Mouse (Mus musculus) cerebellum, postnatal 10 days (tissue): ENCODE measurements around the gene Arl6ip5.
"Not testable (repeated sequence)": the region's sequence is repeated elsewhere in the genome, so short reads cannot be mapped to it uniquely, and the experiment has no call there.

Experiments used
- DNase-seq, 2 experiments: peaks; one replicate each; pipeline ENCODE4 v3.0.0; 2021; ENCODE audit warnings: mixed read lengths in 2 of 2

Arl6ip5 gene

GRCm38 (mm10) chr6:97224505-97224904 lies 14.0 kb downstream of the Arl6ip5 start:
- no peak for DNase-seq

GRCm38 (mm10) chr6:97226083-97226491 lies 15.6 kb downstream of the Arl6ip5 start:
- DNase-seq: peak; percentile 21 to 28

- DNase-seq: no peak
These were observed 16.8 kb downstream of the Arl6ip5 start for GRCm38 (mm10) chr6:97227067-97227847.

- no peak for DNase-seq
These were observed 24.6 kb downstream of the Arl6ip5 start for GRCm38 (mm10) chr6:97234911-97235668.

GRCm38 (mm10) chr6:97236088-97236487 lies 25.6 kb downstream of the Arl6ip5 start:
- no peak for DNase-seq

GRCm38 (mm10) chr6:97239360-97239759 lies 28.9 kb downstream of the Arl6ip5 start:
- no peak for DNase-seq

- no peak for DNase-seq
These were observed 29.6 kb downstream of the Arl6ip5 start for GRCm38 (mm10) chr6:97240092-97240491.

GRCm38 (mm10) chr6:97242522-97242921 lies 32.0 kb downstream of the Arl6ip5 start:
- no peak for DNase-seq

- no peak for DNase-seq
These were observed 34.7 kb downstream of the Arl6ip5 start for GRCm38 (mm10) chr6:97245200-97245599.

GRCm38 (mm10) chr6:97250966-97251365 lies 40.5 kb downstream of the Arl6ip5 start:
- DNase-seq: peak; percentile 74 to 76

GRCm38 (mm10) chr6:97252086-97252485 lies 41.6 kb downstream of the Arl6ip5 start:
- no peak for DNase-seq

- DNase-seq: no peak
These were observed 42.3 kb downstream of the Arl6ip5 start, which contains the start of gene Lmod3 for GRCm38 (mm10) chr6:97252711-97253221. Gene Lmod3, minus strand, starts transcription at chr6:97252759.

- DNase-seq: no peak
These were observed 48.0 kb downstream of the Arl6ip5 start for GRCm38 (mm10) chr6:97258489-97258888.

GRCm38 (mm10) chr6:97259926-97260325 lies 49.4 kb downstream of the Arl6ip5 start:
- not testable (repeated sequence) for DNase-seq

- no peak for DNase-seq
These were observed 51.7 kb downstream of the Arl6ip5 start for GRCm38 (mm10) chr6:97262229-97262628.

GRCm38 (mm10) chr6:97263750-97264149 lies 53.3 kb downstream of the Arl6ip5 start:
- not testable (repeated sequence) for DNase-seq

- DNase-seq: no peak
These were observed 54.8 kb downstream of the Arl6ip5 start for GRCm38 (mm10) chr6:97265240-97265639.

- DNase-seq: no peak
These were observed 55.2 kb downstream of the Arl6ip5 start for GRCm38 (mm10) chr6:97265705-97266104.

GRCm38 (mm10) chr6:97266661-97267060 lies 56.2 kb downstream of the Arl6ip5 start:
- DNase-seq: no peak

- DNase-seq: no peak
These were observed 56.6 kb downstream of the Arl6ip5 start for GRCm38 (mm10) chr6:97267132-97267531.

GRCm38 (mm10) chr6:97269596-97269995 lies 59.1 kb downstream of the Arl6ip5 start:
- no peak for DNase-seq

GRCm38 (mm10) chr6:97272349-97272748 lies 61.9 kb downstream of the Arl6ip5 start:
- DNase-seq: no peak

- DNase-seq: no peak
These were observed 62.7 kb downstream of the Arl6ip5 start for GRCm38 (mm10) chr6:97273058-97273710.
